Mouse (Mus musculus) heart, adult 2 months (tissue): ENCODE measurements at regions not wholly inside any gene's neighbourhood (a gene's known extent, or its start where the extent isn't known, plus 50 kb on each side); places are given as distances from the start of the nearest gene placed in this dataset.

Experiments
- CTCF ChIP-seq: fragments of 200-600 bp; IDR thresholded peaks from 2 replicates; pipeline ENCODE4 v1.8.1; 2022; ENCODE audit warnings: antibody characterized with exemption, mild to moderate bottlenecking, moderate library complexity
- EP300 ChIP-seq: fragments of 200-500 bp; IDR thresholded peaks from 2 replicates; pipeline ENCODE4 v1.6.1; 2011; ENCODE audit warnings: low read depth, low read length, control low read depth; ENCODE audit not compliant: insufficient read depth
- POLR2A ChIP-seq: fragments of 200-500 bp; IDR thresholded peaks from 2 replicates; pipeline ENCODE4 v1.6.1; 2011; ENCODE audit warnings: mild to moderate bottlenecking, low read depth, low read length, control low read depth; ENCODE audit not compliant: insufficient read depth

GRCm38 (mm10) chr9:30624481-30624880, 197.6 kb downstream of the Snx19 start:
- no peak for TF ChIP-seq CTCF
- TF ChIP-seq EP300: no peak
- TF ChIP-seq POLR2A: no peak
